Mouse (Mus musculus) forebrain, embryonic 14.5 days (tissue): ENCODE measurements at regions not wholly inside any gene's neighbourhood (a gene's known extent, or its start where the extent isn't known, plus 50 kb on each side); places are given as distances from the start of the nearest gene placed in this dataset.
"Not testable (repeated sequence)": the region's sequence is repeated elsewhere in the genome, so short reads cannot be mapped to it uniquely, and the experiment has no call there.

Source experiments
- ATAC-seq: fragments of 200-750 bp; cut with Nextera tagmentation; 2 replicates; pipeline ENCODE4 v1.8.0; 2017; ENCODE audit warnings: mild to moderate bottlenecking, moderate library complexity
- DNase-seq: peaks from one replicate; pipeline ENCODE4 v3.0.0-alpha.2; 2015; ENCODE audit warnings: low spot score
- H3K27ac ChIP-seq: fragments of 300-500 bp; sonication (generic); 2 replicates; pipeline ENCODE4 v1.5.1; 2014; ENCODE audit warnings: low read depth, mild to moderate bottlenecking, control low read depth, low read length, moderate library complexity
- H3K27me3 ChIP-seq: fragments of 300-500 bp; sonication (generic); replicated peaks from 2 replicates; pipeline ENCODE4 v1.6.1; 2014; ENCODE audit warnings: low read length, control low read depth, mixed read lengths; ENCODE audit not compliant: control insufficient read depth, insufficient read depth
- H3K36me3 ChIP-seq: fragments of 300-500 bp; sonication (generic); 2 replicates; pipeline ENCODE4 v1.6.1; 2014; ENCODE audit warnings: low read length, control low read depth; ENCODE audit not compliant: control insufficient read depth, insufficient read depth
- H3K4me1 ChIP-seq: fragments of 300-500 bp; sonication (generic); 2 replicates; pipeline ENCODE4 v1.6.1; 2014; ENCODE audit warnings: antibody characterized with exemption, low read length, control low read depth; ENCODE audit not compliant: control insufficient read depth, insufficient read depth
- H3K4me2 ChIP-seq: fragments of 300-500 bp; sonication (generic); 2 replicates; pipeline ENCODE4 v1.6.1; 2014; ENCODE audit warnings: mild to moderate bottlenecking, control low read depth, low read length
- H3K4me3 ChIP-seq: fragments of 300-500 bp; sonication (generic); 2 replicates; pipeline ENCODE4 v1.5.1; 2014; ENCODE audit warnings: low read depth, low read length, control low read depth
- H3K9ac ChIP-seq: fragments of 300-500 bp; sonication (generic); 2 replicates; pipeline ENCODE4 v1.6.1; 2014; ENCODE audit warnings: mild to moderate bottlenecking, low read length, control low read depth, moderate library complexity
- H3K9me3 ChIP-seq: fragments of 300-500 bp; sonication (generic); replicated peaks from 2 replicates; pipeline ENCODE4 v1.6.1; 2016; ENCODE audit warnings: low read length, control low read depth, mixed read lengths; ENCODE audit not compliant: control insufficient read depth
- WGBS: fragments of 180-500 bp; shearing (Covaris S2); extraction: QIAGEN DNeasy Blood & Tissue Kit; methylation state at CpG from one replicate; pipeline ENCODE4 v1.1.7; 2014; 5-methylcytosine and 5-hydroxymethylcytosine counted together

DNA sequence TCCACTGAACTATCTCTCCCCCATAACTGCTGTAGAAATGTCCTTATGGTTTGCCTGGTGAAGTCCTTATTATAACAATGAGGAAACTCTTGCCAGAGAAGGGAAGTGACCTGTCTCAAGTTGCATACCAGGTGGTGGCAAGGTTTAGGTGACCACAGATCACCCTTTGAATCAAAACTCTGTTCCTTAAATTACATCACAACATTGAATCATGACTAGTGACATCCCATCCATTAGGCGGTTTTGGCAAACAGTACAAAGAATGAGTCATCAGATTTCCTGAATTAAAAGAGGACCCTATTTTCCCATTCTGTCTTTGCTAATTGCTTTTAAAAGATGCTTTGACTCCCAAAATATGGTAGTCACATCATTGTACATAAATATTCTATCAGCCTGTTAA is 168.5 kb upstream of the Pgr start:
- no peak overlapping the region for H3K4me2 ChIP-seq
- ATAC-seq (no peak), DNase-seq (no peak)
- H3K4me3 ChIP-seq: no peak overlapping the region
- no peaks in the 10 kb centered on the region for H3K27me3 ChIP-seq
- no peaks in the 10 kb centered on the region for H3K9me3 ChIP-seq
- no peaks in the 10 kb centered on the region for H3K36me3 ChIP-seq
- 93% methylated on average over 1 of the region's 1 CpGs for WGBS
- no peak overlapping the region for H3K27ac ChIP-seq
- no peaks in the 10 kb centered on the region for H3K4me1 ChIP-seq
- H3K9ac ChIP-seq: no peak overlapping the region

DNA sequence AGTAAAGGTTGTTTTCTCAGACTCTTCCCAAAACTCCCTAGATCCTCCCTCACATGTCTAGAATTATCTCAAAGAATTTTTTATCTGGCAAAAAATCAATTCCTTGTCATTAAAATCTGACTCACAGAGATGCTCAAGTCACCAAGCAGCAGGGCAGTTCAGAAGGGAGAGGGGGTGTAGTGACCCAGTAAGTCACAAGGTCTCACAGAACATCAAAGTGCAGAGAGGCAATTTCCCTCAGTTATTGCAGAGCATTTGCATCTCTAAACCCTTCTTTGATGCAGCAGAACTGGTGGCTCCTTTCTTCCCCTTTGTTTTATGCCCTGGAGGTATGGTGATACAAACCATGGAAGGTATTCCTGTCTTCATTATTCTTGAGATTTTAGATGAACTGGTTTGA is 166.1 kb upstream of the Pgr start:
- ATAC-seq: no peak
- Histone ChIP-seq H3K4me1 (no peaks in the 10 kb centered on the region), H3K9me3 (no peaks in the 10 kb centered on the region), H3K27ac (no peak overlapping the region), H3K36me3 (no peaks in the 10 kb centered on the region), H3K4me3 (no peak overlapping the region), H3K27me3 (no peaks in the 10 kb centered on the region), H3K4me2 (no peak overlapping the region), H3K9ac (no peak overlapping the region)
- DNase-seq: no peak

DNA sequence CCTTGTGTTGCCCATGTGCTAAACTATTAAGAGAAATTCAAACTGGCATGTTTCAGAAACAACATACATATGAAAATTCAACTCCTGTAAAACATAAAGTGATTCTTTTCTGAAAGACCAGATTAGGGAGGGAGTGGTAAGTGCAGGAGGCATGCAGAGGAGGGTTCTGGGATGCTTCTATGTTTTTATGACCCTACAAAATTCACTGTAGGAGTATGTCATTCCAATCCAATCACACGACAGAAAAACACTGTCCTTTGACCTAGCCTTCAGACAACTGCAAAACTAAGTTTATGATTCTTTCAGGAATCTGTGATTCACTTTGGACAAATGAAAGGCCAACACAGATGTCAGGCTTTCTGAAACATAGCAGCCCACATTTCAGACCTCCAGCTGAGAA is 159.4 kb upstream of the Pgr start:
- DNase-seq (no peak), ATAC-seq (no peak)
- H3K9ac ChIP-seq: no peak overlapping the region
- H3K36me3 ChIP-seq: no peaks in the 10 kb centered on the region
- 65% methylated on average over 1 of the region's 1 CpGs for WGBS
- H3K27me3 ChIP-seq: no peaks in the 10 kb centered on the region
- H3K4me3 ChIP-seq: no peak overlapping the region
- no peak overlapping the region for H3K27ac ChIP-seq
- no peaks in the 10 kb centered on the region for H3K4me1 ChIP-seq
- H3K9me3 ChIP-seq: no peaks in the 10 kb centered on the region
- no peak overlapping the region for H3K4me2 ChIP-seq

- DNase-seq (no peak), ATAC-seq (no peak)
- no peaks in the 10 kb centered on the region for H3K9me3 ChIP-seq
- WGBS: 85% methylated on average over 2 of the region's 2 CpGs
- H3K27ac ChIP-seq: no peak overlapping the region
- H3K4me3 ChIP-seq: no peak overlapping the region
- no peaks in the 10 kb centered on the region for H3K27me3 ChIP-seq
- no peak overlapping the region for H3K9ac ChIP-seq
- no peaks in the 10 kb centered on the region for H3K36me3 ChIP-seq
- no peaks in the 10 kb centered on the region for H3K4me1 ChIP-seq
- no peak overlapping the region for H3K4me2 ChIP-seq
These were observed 149.8 kb upstream of the Pgr start for GRCm38 (mm10) chr9:8749878-8750277.

GRCm38 (mm10) chr9:8760876-8761275 is 138.8 kb upstream of the Pgr start:
- H3K4me2 ChIP-seq: no peak overlapping the region
- H3K27ac ChIP-seq: no peak overlapping the region
- H3K9ac ChIP-seq: no peak overlapping the region
- no peaks in the 10 kb centered on the region for H3K36me3 ChIP-seq
- no peaks in the 10 kb centered on the region for H3K4me1 ChIP-seq
- no peak overlapping the region for H3K4me3 ChIP-seq
- WGBS: 61% methylated on average over 1 of the region's 1 CpGs
- 0 out of 2 replicates have a peak, but pooled peaks cover 2% of the 10 kb centered on the region for H3K9me3 ChIP-seq
- no peak for DNase-seq
- ATAC-seq: no peak
- no peaks in the 10 kb centered on the region for H3K27me3 ChIP-seq

DNA sequence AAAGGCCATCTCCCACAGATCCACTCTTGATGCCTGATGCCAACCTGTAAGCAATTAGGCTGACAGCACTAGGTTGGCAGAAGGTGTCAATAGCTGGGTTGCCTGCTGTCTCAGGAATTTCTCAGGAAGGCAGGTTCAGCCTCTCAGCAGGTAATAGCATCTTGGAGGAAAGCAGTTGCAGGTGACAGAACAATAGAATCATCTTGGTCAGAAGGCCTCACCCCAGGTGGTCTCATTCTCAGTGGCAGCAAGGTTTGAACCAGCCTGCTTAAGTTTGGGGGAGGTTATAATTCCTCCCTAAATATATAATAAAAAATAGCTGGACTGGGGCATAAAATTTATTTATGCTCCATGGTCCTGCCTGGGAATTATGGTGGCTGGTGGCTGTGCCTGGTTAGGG is 130.2 kb upstream of the Pgr start:
- not testable (repeated sequence) for H3K9ac ChIP-seq, H3K4me1 ChIP-seq, ATAC-seq, H3K4me3 ChIP-seq, H3K9me3 ChIP-seq, H3K27me3 ChIP-seq, H3K27ac ChIP-seq, H3K4me2 ChIP-seq, DNase-seq, H3K36me3 ChIP-seq

GRCm38 (mm10) chr9:8769996-8770395 is 129.6 kb upstream of the Pgr start:
- H3K4me3 ChIP-seq: no peak overlapping the region
- H3K27ac ChIP-seq: no peak overlapping the region
- DNase-seq (peak; percentile 5), ATAC-seq (no peak)
- no peaks in the 10 kb centered on the region for H3K36me3 ChIP-seq
- H3K9me3 ChIP-seq: no peaks in the 10 kb centered on the region
- H3K4me1 ChIP-seq: no peaks in the 10 kb centered on the region
- no peak overlapping the region for H3K4me2 ChIP-seq
- H3K27me3 ChIP-seq: no peaks in the 10 kb centered on the region
- WGBS: 15% methylated on average over 4 of the region's 4 CpGs
- no peak overlapping the region for H3K9ac ChIP-seq

GRCm38 (mm10) chr9:8781336-8781735 is 118.3 kb upstream of the Pgr start:
- WGBS: 68% methylated on average over 3 of the region's 3 CpGs

GRCm38 (mm10) chr9:8814236-8814635 is 85.4 kb upstream of the Pgr start:
- H3K27ac ChIP-seq: no peak overlapping the region
- H3K27me3 ChIP-seq: no peaks in the 10 kb centered on the region
- H3K4me3 ChIP-seq: no peak overlapping the region
- H3K4me2 ChIP-seq: no peak overlapping the region
- H3K4me1 ChIP-seq: no peaks in the 10 kb centered on the region
- ATAC-seq (no peak), DNase-seq (no peak)
- no peaks in the 10 kb centered on the region for H3K36me3 ChIP-seq
- H3K9me3 ChIP-seq: no peaks in the 10 kb centered on the region
- 89% methylated on average over 4 of the region's 4 CpGs for WGBS
- H3K9ac ChIP-seq: no peak overlapping the region

More at GRCm38 (mm10) chr9:8781336-8781735, 118.3 kb upstream of the Pgr start:
- not testable (repeated sequence) for ATAC-seq, H3K4me2 ChIP-seq, H3K27ac ChIP-seq, H3K9ac ChIP-seq, H3K4me3 ChIP-seq, H3K36me3 ChIP-seq, H3K27me3 ChIP-seq, H3K4me1 ChIP-seq, DNase-seq, H3K9me3 ChIP-seq
